Mouse (Mus musculus) left cerebral cortex, adult 8-10 months (tissue): ENCODE data around the gene Wnt2. TPM values are rescaled to one million over a fixed set of nuclear protein-coding genes. Genes with fewer than 3 reads are reported as not detected.

Experiments
- DNase-seq, 2 experiments: peaks; one replicate each; pipeline ENCODE4 v3.0.0; 2022; ENCODE audit warnings: low spot score in 2 of 2
- total RNA-seq, 4 experiments: library from RNA; stranded (reverse); gene quantifications; 2 replicates each; pipeline ENCODE4 v1.2.4; 2022

Wnt2 gene
- total RNA-seq, 4 experiments from 2014 or later = 3.8 to 6.4 (median 5.4) TPM

DNA sequence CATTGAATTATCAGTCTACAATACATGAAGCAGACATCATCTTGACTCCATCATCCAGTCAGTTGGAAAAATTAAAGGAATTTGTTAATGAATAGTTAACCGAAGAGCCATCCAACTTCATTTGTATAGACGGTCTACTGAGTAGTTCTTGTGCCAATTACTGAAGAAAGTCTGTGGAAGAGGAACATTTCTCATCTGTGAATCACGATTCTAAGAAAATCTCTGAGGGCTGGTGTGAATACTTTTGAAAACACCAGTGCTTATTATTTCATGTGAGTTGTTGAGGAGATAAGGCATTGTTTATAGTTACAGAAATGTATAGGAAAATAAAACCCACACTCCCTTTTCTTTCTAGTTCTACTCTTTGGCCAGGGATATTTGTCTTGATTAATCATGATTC, 51.5 kb downstream of the Wnt2 start:
- no peak for DNase-seq

DNA sequence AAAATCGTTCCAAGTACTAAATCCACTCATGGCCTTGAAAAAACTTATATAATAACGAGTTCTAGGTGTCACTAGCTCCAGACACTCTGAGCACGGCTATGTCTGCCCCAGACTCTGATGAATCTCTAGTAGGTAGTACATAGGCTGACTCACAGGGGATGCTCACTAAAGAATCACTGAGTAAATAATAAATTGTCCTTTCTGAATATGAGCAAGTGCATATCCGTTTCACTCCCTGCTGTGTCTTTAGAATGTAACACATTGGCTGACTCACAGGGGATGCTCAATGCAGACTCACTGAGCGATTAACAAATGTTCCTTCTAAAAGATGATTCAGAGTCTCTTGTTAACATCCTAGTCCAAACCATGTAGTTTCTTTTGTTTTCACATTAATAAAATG, 52.1 kb downstream of the Wnt2 start:
- peak in 1 of 2 experiments; percentile 32 for DNase-seq

DNA sequence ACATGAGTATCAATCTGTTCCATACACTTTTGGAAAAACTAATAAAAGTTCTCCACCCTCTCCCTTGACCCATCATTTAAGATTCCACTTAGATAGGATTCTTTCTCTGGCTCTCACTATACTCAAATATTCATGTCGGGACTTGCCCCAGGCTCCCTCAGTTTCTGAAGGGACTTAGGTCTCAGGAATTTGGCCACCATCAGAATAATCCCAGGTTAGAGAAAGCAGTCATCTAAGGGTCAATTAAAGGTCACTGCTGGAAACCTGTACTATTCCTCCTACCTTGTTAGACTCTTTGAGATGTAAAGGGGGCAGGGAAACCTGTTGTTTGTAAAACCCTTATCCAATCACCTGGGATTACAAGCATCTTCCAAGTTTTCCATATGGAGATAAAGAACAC, 53.2 kb downstream of the Wnt2 start:
- no peak for DNase-seq

DNA sequence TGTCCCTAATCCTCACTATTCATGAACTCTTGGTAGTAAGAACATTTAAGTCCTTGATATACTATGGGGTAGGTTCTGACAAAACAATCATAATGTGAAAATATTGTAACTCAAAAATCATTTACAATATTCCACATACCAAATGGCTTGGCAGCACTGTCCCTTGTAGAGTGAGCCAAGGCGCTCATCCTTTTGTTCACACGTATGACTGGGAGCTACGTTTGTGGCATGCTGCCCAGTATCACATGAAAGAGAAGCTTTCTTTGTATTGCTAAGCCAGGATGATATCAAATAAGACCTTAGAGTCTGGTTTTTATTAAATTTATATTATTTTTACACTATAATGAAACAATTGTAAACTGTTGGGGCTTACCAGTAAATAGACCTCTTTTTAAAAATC, 56.0 kb downstream of the Wnt2 start:
- DNase-seq = peak in 1 of 2 experiments; percentile 16

DNA sequence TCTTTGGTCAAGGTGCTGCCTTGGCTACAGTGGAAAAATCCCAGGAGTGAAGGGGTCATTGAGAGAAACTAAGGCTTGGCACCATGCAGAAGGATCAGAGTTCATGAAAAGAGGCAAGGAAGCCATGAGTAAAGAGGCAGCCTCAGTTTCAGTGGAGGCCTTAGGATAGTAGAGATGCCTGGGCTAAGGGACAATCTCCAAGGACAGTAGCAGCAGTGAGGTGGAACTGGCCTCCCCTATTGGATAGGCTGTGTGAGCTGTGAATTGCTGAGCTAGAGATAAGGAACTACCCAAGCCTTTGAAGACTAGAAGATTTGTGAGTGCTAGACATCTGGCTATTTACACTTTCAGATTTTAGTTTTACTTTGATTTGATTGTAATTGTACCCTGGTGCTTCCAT, 59.0 kb downstream of the Wnt2 start:
- no peak for DNase-seq

DNA sequence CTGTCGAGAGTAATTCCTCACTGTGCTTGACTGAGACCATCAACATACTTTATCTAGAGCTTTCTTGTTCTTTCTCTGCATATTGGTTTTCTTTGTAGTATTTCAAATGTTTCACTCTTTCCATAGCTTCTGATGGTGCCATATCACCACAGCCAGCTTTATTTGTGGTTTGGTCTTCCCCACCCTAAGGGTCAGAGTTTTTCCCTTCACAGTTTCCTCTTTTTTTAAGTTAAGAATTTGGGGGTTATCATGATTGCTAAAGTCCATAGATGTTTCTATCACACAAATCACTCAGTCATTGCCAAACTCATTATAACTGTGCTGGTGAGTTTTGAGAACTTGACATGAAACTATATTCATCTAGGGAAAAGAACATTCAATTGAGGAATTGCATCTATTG, 60.6 kb downstream of the Wnt2 start:
- DNase-seq = no peak

DNA sequence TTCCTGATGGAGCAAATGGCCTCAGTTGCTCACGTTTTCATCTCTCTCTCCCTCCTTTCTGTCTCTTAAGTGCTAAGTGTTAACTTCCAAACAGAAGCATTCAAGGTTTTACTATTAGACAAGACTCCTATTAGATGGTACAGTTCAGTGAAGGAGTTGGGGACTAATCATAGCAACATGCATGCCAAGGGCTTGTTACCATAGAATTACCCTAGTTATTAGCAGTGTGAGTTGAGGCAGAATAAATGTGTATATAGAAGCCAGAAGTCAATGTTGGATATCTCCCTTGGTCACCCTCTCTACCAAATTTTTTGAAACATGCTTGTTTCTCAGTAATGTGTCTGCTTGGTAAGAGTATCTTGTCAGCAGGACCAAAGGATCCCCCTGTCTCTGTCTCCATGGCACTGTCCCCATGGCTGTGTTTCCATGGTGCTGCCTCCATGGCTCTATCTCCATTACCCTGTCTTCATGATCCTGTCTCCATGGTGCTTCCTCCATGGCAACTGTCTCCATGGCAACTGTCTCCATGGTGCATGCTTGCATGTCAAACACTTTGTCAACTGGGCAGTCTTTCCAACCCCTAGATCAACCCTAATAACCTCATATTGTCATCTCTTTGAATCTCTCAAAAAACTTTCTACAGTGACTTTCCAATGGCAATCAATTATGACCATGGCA, 61.8 kb downstream of the Wnt2 start:
- no peak for DNase-seq

DNA sequence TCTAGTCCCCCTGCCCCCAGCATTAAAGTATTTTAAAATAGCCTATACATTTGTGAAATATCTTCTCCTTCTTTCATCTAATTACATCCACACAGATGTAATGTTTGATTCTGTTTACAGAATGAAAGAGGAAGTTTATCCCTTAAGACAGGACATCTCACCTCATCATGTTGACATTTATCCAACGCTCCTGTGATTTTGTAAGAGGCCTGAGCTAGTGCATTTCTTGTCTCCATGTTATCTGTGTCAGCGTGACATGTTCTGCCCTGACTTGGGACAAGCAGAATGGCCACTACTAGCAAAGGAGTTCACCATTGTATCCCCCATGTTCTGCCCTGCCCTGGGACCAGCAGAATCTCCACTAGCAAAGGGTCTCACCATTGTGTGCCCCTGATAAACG, 66.9 kb downstream of the Wnt2 start:
- DNase-seq = no peak

DNA sequence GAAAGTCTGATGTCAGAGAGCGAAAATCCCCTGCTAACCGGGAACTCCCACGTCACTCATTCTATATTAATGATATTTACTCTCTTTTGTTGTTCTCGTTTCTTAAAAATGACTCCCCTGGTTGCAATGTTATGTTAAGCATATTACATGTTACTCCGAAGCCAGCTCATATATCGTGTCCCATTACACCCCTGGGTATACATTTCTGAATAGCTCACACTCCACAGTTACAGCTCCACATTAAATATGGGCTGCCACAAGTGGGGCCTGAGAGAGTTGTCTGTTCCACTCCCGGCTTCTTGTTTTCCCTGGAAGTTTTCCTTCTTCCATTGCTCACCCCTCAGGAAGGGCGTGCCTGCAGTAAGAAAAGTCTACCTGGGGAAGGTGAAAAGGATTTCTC, 78.6 kb downstream of the Wnt2 start:
- DNase-seq = no peak

DNA sequence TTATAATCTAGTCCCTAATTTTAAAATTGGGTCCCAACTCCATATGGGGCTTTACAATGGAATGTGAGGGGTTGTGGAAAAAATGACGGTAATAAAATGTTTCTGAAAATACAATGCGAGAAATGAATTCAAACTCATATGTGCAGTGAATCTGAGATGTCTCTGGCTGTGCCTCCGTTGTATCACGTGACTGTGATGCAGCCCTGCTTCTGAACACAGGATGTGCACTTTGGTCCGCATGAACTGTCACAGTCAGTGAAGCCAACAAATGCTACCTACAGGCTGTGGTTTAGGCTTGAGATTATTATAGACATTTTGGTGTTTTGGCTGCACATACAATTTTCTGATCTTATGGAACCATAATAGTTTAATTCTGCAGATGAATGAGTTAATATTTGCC, 81.3 kb downstream of the Wnt2 start:
- no peak for DNase-seq

DNA sequence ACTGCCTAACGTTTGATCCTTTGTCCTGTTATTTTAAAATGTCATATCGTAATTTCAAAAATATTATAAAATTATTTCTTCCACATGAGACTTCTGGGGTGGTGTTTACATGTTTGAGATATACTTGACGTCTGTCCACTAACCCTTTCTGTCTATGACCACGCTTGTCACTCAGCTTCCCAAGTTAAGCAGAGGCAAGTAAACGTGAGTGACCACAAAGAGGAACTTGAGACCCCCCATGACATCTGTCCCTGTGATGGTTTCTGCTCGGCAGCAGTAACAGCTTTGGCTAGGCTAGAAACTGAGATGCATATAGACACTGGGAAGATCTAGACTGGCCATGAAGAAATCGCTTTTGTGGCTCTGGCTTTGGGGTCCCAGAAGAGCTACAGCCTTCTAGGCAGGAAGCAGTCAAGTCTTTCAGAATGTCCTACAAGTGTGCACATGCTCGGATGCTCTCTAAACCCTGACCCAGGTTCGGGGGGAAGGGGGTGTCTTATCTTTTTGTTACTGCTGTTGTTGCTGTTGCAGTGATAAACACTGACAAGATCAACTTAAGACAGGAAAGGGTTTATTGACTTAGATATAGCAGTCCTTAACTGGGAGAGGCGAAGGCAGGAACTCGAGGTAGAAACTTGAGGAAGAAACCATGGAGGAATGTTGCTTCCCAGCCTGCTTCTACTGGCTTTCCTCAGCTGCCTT, 83.1 kb downstream of the Wnt2 start:
- DNase-seq = no peak

DNA sequence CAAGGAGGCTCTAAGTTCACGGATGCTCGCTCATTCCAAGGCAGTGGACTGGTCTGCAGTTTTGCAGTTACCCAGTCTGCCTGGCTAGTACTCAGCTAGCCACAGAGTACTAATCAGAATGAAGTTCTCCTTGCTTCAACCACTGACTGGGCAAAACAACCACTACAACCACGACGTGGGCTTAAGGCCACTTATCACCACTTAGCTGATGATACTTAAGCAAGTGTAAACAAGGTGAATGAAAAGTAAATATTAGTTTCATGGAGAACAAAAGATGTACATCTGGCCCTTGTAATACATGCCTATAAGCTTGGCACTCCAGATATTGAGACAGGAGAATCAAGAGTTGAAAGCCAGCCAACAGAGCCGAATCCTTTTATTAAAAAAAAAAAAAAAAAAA, 83.9 kb downstream of the Wnt2 start:
- DNase-seq = no peak

DNA sequence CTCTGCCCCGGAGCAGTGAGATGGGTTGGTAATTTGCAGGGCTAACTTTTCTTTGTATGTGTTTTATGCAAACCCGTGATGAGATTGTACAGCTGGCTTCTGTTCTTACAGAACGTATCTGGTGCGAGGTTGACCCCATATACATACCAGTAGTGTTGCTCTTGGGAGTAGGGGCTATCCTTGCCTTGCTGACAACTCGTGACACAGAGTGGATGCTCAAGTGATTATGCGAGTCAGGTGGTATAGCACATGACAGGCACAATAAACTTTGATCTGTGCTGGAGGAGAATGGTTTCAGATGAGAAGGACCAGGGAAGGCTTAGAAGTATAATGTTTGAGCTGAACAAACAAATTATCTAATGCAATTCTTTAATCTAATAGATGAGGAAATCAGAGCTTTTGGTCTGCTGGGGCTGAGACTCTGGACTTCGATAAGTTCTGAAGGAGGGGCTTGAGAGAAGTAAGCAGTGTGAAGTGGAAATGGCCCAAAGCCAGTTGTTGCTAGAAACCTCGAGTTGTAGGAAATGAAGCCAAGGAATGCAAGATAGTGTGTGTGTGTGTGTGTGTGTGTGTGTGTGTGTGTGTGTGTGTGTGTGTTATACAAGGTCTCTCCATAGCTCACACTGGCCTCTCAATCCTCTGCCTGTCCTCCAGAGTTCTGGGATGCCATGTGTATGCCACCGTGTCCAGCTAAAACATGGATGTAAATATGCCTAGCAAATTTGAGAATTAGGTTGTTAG, 86.3 kb downstream of the Wnt2 start:
- no peak for DNase-seq

DNA sequence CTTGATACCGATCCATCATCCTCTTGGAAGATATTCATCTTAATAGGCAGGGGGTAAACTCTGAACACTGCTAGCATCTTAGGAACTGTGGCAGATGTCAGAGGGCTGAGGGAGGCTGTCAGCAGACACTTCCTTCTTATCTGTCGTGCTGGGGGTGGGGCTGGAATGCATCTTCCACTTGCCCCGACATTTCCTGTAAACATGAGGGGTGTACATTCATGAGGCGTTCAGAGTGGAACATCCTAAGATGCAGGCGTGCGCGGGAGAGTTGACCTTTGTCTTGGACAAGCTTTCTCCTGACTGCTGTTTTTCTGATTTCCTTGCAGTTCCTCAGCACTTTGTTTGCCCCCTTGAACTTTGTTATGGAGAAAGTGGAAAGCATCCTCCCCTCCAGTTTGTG, 88.0 kb downstream of the Wnt2 start:
- DNase-seq = no peak

DNA sequence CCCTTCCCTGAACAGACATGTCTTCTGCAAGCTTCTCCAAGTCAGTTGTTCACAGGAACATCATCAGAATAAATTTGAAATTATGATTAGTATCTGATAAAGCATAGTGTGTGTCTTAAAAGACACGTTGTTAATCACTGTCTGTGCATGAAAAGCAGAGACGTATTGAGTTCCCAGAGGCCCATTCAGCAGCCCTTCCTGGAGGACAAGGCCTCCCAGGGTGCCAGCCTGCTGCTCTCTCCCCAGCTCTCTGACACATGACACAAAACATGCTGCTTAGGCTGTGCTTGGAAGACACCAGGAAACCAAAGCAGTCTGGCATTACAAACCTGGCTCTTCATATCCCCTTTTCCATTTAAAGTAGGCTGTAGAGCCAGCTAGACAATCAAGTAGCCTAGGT, 88.5 kb downstream of the Wnt2 start:
- DNase-seq = no peak

Other genes with a start within 250 kb of the Wnt2 start
- gene Asz1, start 78.5 kb upstream of the Wnt2 start, total RNA-seq = not detected
- gene Cftr, start 140.1 kb upstream of the Wnt2 start, total RNA-seq = under 1 TPM; 0.56 to 0.96 (median 0.65) TPM